Mouse (Mus musculus) myocyte (in vitro differentiated cells): ENCODE measurements around the gene Macrod2. TPM values are rescaled to one million over a fixed set of nuclear protein-coding genes. Genes with fewer than 3 reads are reported as not detected.

Experiments used
- H3K27me3 ChIP-seq: one replicate; pipeline ENCODE4 v1.6.1; 2011; ENCODE audit not compliant: control insufficient read depth, insufficient read depth, insufficient read length
- H3K36me3 ChIP-seq: one replicate; pipeline ENCODE4 v1.6.1; 2011; ENCODE audit not compliant: control insufficient read depth, insufficient read depth
- H3K4me2 ChIP-seq: one replicate; pipeline ENCODE4 v1.6.1; 2011; ENCODE audit warnings: low read depth, control low read depth
- H3K4me3 ChIP-seq: one replicate; pipeline ENCODE4 v1.5.1; 2011; ENCODE audit warnings: mild to moderate bottlenecking, control low read depth, moderate library complexity
- H3K79me2 ChIP-seq: one replicate; pipeline ENCODE4 v1.6.1; 2011; ENCODE audit not compliant: control insufficient read depth, insufficient read depth
- H3ac ChIP-seq: one replicate; pipeline ENCODE4 v1.6.1; 2011; ENCODE audit not compliant: control insufficient read depth, insufficient read length
- CEBPB ChIP-seq: IDR thresholded peaks from 2 replicates; pipeline ENCODE4 v1.6.1; 2011; ENCODE audit warnings: mild to moderate bottlenecking, moderate library complexity; ENCODE audit not compliant: poor library complexity, insufficient read depth, severe bottlenecking
- E2F4 ChIP-seq: IDR thresholded peaks from one replicate; pipeline ENCODE4 v1.6.1; 2011; ENCODE audit warnings: mild to moderate bottlenecking, control low read depth, moderate library complexity; ENCODE audit not compliant: insufficient read depth
- MAX ChIP-seq: IDR thresholded peaks from one replicate; pipeline ENCODE4 v1.6.1; 2011; ENCODE audit warnings: low read depth, mild to moderate bottlenecking, control low read depth
- MYOD1 ChIP-seq, 3 experiments: IDR thresholded peaks; one replicate each; pipeline ENCODE4 v1.6.1; 2011; ENCODE audit warnings: control low read depth in 2 of 3, low read depth in 2 of 3, mild to moderate bottlenecking in 2 of 3, moderate library complexity in 1 of 3; ENCODE audit not compliant: insufficient read length in 2 of 3, control insufficient read depth in 1 of 3
- MYOG ChIP-seq, 3 experiments: IDR thresholded peaks; one replicate each; pipeline ENCODE4 v1.6.1; 2011; ENCODE audit warnings: control low read depth in 2 of 3, low read depth in 2 of 3, mild to moderate bottlenecking in 2 of 3; ENCODE audit not compliant: insufficient read length in 2 of 3, control insufficient read depth in 1 of 3, insufficient read depth in 1 of 3
- POLR2A ChIP-seq: IDR thresholded peaks from one replicate; pipeline ENCODE4 v1.6.1; 2011; ENCODE audit warnings: low read depth, mild to moderate bottlenecking, control low read depth, moderate library complexity; ENCODE audit not compliant: insufficient read length
- POLR2AphosphoS2 ChIP-seq: IDR thresholded peaks from one replicate; pipeline ENCODE4 v1.6.1; 2011; ENCODE audit warnings: low read depth, control low read depth; ENCODE audit not compliant: insufficient read length
- REST ChIP-seq: IDR thresholded peaks from one replicate; pipeline ENCODE4 v1.6.1; 2011; ENCODE audit warnings: mild to moderate bottlenecking, control low read depth, moderate library complexity; ENCODE audit not compliant: insufficient read depth, insufficient read length
- SRF ChIP-seq: IDR thresholded peaks from one replicate; pipeline ENCODE4 v1.6.1; 2011; ENCODE audit warnings: low read depth; ENCODE audit not compliant: control insufficient read depth, insufficient read length
- TCF12 ChIP-seq: IDR thresholded peaks from one replicate; pipeline ENCODE4 v1.6.1; 2011; ENCODE audit warnings: mild to moderate bottlenecking, control low read depth; ENCODE audit not compliant: poor library complexity, insufficient read depth, severe bottlenecking
- TCF3 ChIP-seq: IDR thresholded peaks from one replicate; pipeline ENCODE4 v1.6.1; 2011; ENCODE audit warnings: low read depth, control low read depth; ENCODE audit not compliant: insufficient read length
- USF1 ChIP-seq: IDR thresholded peaks from one replicate; pipeline ENCODE4 v1.6.1; 2011; ENCODE audit warnings: low read depth, mild to moderate bottlenecking, control low read depth, moderate library complexity
- polyA plus RNA-seq: library from polyadenylated mRNA; unstranded; fragments of >200 nt; fragmentation: generic; extraction: Trizol; gene quantifications from one replicate; pipeline ENCODE4 v1.2.1, GENCODE M21; 2012; ENCODE audit warnings: missing spikeins

Gene Macrod2
- polyA plus RNA-seq, 1 experiment = 0.96 TPM

GRCm38 (mm10) chr2:142217371-142217770 lies 1822.3 kb downstream of the Macrod2 start:
- H3K27me3 ChIP-seq = no peaks in the 10 kb centered on the region
- H3ac ChIP-seq = no peak overlapping the region
- H3K4me2 ChIP-seq = no peak overlapping the region
- no peak for TF ChIP-seq REST
- no peak for TF ChIP-seq MYOG (IDR thresholded peaks at IDR 0.05; ENCODE audit: control insufficient read depth in 1 of 3, insufficient read depth in 1 of 3, insufficient read length in 2 of 3, low read depth in 2 of 3)
- TF ChIP-seq SRF = no peak
- no peak for TF ChIP-seq MYOD1 (IDR thresholded peaks at IDR 0.05; ENCODE audit: control insufficient read depth in 1 of 3, insufficient read length in 2 of 3, low read depth in 2 of 3)
- TF ChIP-seq POLR2A = no peak
- no peak for TF ChIP-seq USF1
- TF ChIP-seq CEBPB = no peak
- no peak for TF ChIP-seq TCF12
- no peak for TF ChIP-seq POLR2AphosphoS2
- no peak for TF ChIP-seq TCF3
- TF ChIP-seq MAX = no peak
- TF ChIP-seq E2F4 = no peak
- H3K4me3 ChIP-seq = no peak overlapping the region
- no peaks in the 10 kb centered on the region for H3K79me2 ChIP-seq
- H3K36me3 ChIP-seq = no peaks in the 10 kb centered on the region

GRCm38 (mm10) chr2:142222137-142222921 lies 1827.2 kb downstream of the Macrod2 start:
- no peaks in the 10 kb centered on the region for H3K79me2 ChIP-seq

GRCm38 (mm10) chr2:142222926-142223325 lies 1827.8 kb downstream of the Macrod2 start:
- Histone ChIP-seq H3K27me3 (no peaks in the 10 kb centered on the region), H3ac (no peak overlapping the region), H3K36me3 (no peaks in the 10 kb centered on the region), H3K4me2 (no peak overlapping the region), H3K79me2 (no peaks in the 10 kb centered on the region), H3K4me3 (no peak overlapping the region)
- TF ChIP-seq E2F4 = no peak
- no peak for TF ChIP-seq USF1
- no peak for TF ChIP-seq TCF3
- TF ChIP-seq POLR2A = no peak
- no peak for TF ChIP-seq TCF12
- no peak for TF ChIP-seq POLR2AphosphoS2
- TF ChIP-seq SRF = no peak
- no peak for TF ChIP-seq REST
- TF ChIP-seq MAX = no peak
- no peak for TF ChIP-seq CEBPB
- TF ChIP-seq MYOG (IDR thresholded peaks at IDR 0.05; ENCODE audit: control insufficient read depth in 1 of 3, insufficient read depth in 1 of 3, insufficient read length in 2 of 3, low read depth in 2 of 3) = no peak
- TF ChIP-seq MYOD1 (IDR thresholded peaks at IDR 0.05; ENCODE audit: control insufficient read depth in 1 of 3, insufficient read length in 2 of 3, low read depth in 2 of 3) = no peak

More at GRCm38 (mm10) chr2:142222137-142222921, 1827.2 kb downstream of the Macrod2 start:
- Histone ChIP-seq H3ac (no peak overlapping the region), H3K4me3 (no peak overlapping the region), H3K36me3 (no peaks in the 10 kb centered on the region), H3K27me3 (no peaks in the 10 kb centered on the region), H3K4me2 (no peak overlapping the region)
- TF ChIP-seq MAX = no peak
- TF ChIP-seq MYOG (IDR thresholded peaks at IDR 0.05; ENCODE audit: control insufficient read depth in 1 of 3, insufficient read depth in 1 of 3, insufficient read length in 2 of 3, low read depth in 2 of 3) = no peak
- TF ChIP-seq POLR2AphosphoS2 = no peak
- no peak for TF ChIP-seq TCF3
- no peak for TF ChIP-seq TCF12

- H3K79me2 ChIP-seq = no peaks in the 10 kb centered on the region
- TF ChIP-seq MYOD1 (IDR thresholded peaks at IDR 0.05; ENCODE audit: control insufficient read depth in 1 of 3, insufficient read length in 2 of 3, low read depth in 2 of 3) = no peak
- TF ChIP-seq USF1 = no peak
- no peak for TF ChIP-seq POLR2AphosphoS2
- TF ChIP-seq POLR2A = no peak
- TF ChIP-seq SRF = no peak
- TF ChIP-seq MAX = no peak
- TF ChIP-seq REST = no peak
- no peak for TF ChIP-seq MYOG (IDR thresholded peaks at IDR 0.05; ENCODE audit: control insufficient read depth in 1 of 3, insufficient read depth in 1 of 3, insufficient read length in 2 of 3, low read depth in 2 of 3)
- TF ChIP-seq TCF12 = no peak
- TF ChIP-seq CEBPB = no peak
- TF ChIP-seq TCF3 = no peak
- TF ChIP-seq E2F4 = no peak
Observed at GRCm38 (mm10) chr2:142230985-142231549, 1836.0 kb downstream of the Macrod2 start.

More at GRCm38 (mm10) chr2:142230985-142231549, 1836.0 kb downstream of the Macrod2 start:
- Histone ChIP-seq H3K4me2 (no peak overlapping the region), H3K4me3 (no peak overlapping the region), H3K36me3 (no peaks in the 10 kb centered on the region), H3K27me3 (no peaks in the 10 kb centered on the region), H3ac (no peak overlapping the region)
